Mouse (Mus musculus) C2C12 (cell line): ENCODE data around the gene Dydc2. TPM values are rescaled to one million over a fixed set of nuclear protein-coding genes. Genes with fewer than 3 reads are reported as not detected.

ENCODE experiments used
- H3K27me3 ChIP-seq: one replicate; pipeline ENCODE4 v1.6.1; 2011; ENCODE audit not compliant: control insufficient read depth, insufficient read depth, insufficient read length
- H3K36me3 ChIP-seq: one replicate; pipeline ENCODE4 v1.6.1; 2011; ENCODE audit not compliant: control insufficient read depth, insufficient read depth
- H3K4me3 ChIP-seq: one replicate; pipeline ENCODE4 v1.5.1; 2011; ENCODE audit warnings: mild to moderate bottlenecking, control low read depth; ENCODE audit not compliant: poor library complexity, insufficient read depth, severe bottlenecking
- H3K79me2 ChIP-seq: one replicate; pipeline ENCODE4 v1.6.1; 2011; ENCODE audit not compliant: control insufficient read depth, insufficient read depth
- H3K79me3 ChIP-seq: one replicate; pipeline ENCODE4 v1.6.1; 2011; ENCODE audit warnings: low read depth, control low read depth
- H3ac ChIP-seq: one replicate; pipeline ENCODE3; 2011; ENCODE audit warnings: low read depth; ENCODE audit not compliant: control insufficient read depth, insufficient read length
- CEBPB ChIP-seq: IDR thresholded peaks from one replicate; pipeline ENCODE4 v1.6.1; 2011; ENCODE audit warnings: low read depth, mild to moderate bottlenecking, control low read depth, moderate library complexity
- CTCF ChIP-seq: IDR thresholded peaks from one replicate; pipeline ENCODE4 v1.5.1; 2011; ENCODE audit not compliant: control insufficient read depth, insufficient read depth, insufficient read length
- FOSL1 ChIP-seq: IDR thresholded peaks from one replicate; pipeline ENCODE4 v1.8.0; 2011; ENCODE audit warnings: mild to moderate bottlenecking, low read length; ENCODE audit not compliant: poor library complexity, insufficient read depth, severe bottlenecking
- MAX ChIP-seq: IDR thresholded peaks from one replicate; pipeline ENCODE4 v1.6.1; 2011; ENCODE audit warnings: mild to moderate bottlenecking, control low read depth
- MYOD1 ChIP-seq: IDR thresholded peaks from one replicate; pipeline ENCODE4 v1.6.1; 2011; ENCODE audit warnings: low read depth; ENCODE audit not compliant: control insufficient read depth, insufficient read length
- MYOG ChIP-seq: IDR thresholded peaks from one replicate; pipeline ENCODE4 v1.6.1; 2011; ENCODE audit not compliant: control insufficient read depth, insufficient read length; ENCODE audit errors: extremely low read depth
- USF1 ChIP-seq: IDR thresholded peaks from one replicate; pipeline ENCODE4 v1.6.1; 2011; ENCODE audit warnings: low read depth, mild to moderate bottlenecking, control low read depth, moderate library complexity
- polyA plus RNA-seq: library from polyadenylated mRNA; unstranded; fragments of >200 nt; fragmentation: generic; extraction: Trizol; gene quantifications from one replicate; pipeline ENCODE4 v1.2.1, GENCODE M21; 2012; ENCODE audit warnings: missing spikeins

The Dydc2 gene
- polyA plus RNA-seq, 1 experiment, result 0.07 TPM

DNA sequence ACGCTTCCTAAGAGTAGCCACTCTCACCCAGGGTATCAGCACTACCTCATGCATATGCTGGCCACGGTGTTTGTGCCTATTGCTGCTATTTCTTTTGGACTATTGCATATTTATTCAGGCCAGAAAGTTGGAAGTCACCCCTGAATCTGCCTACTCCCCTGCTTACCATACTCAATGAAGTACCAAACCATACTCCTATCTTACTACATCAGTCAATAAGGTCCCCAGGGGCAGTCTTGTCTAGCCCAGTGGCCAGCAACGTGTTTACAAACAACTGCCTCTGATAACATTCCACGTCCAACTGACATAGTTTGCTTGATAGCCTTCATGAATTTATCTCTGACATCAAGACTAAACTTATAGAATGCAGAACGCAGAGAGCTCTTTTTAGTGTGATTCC lies 32.2 kb upstream of the Dydc2 start:
- Histone ChIP-seq H3K27me3 (no peaks in the 10 kb centered on the region), H3K4me3 (no peak overlapping the region), H3ac (no peak overlapping the region), H3K36me3 (no peaks in the 10 kb centered on the region), H3K79me3 (no peaks in the 10 kb centered on the region), H3K79me2 (no peaks in the 10 kb centered on the region)
- TF ChIP-seq FOSL1, result no peak
- no peak for TF ChIP-seq MYOD1
- no peak for TF ChIP-seq USF1
- no peak for TF ChIP-seq CTCF
- no peak for TF ChIP-seq MAX
- no peak for TF ChIP-seq CEBPB
- TF ChIP-seq MYOG, result no peak

DNA sequence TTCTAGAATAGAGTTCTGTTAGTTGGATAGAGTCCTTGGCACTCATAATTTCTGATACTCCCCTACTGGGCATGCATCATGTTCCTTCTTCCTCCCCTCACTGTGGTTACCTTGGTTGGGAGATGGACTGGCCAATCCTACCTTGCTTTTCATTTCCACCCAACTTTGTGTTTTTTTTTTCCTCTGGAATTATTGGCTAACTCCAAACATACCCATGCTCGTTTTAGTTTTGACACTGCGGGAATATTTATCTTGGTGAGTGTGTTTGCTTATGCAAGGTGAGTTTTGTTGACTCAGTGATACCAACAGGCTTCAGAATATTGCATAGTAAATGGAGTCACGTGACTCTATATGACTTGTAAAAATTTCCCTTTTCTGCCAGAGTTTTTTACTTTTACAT lies 31.7 kb upstream of the Dydc2 start:
- no peaks in the 10 kb centered on the region for H3K27me3 ChIP-seq
- no peak for TF ChIP-seq FOSL1
- no peak for TF ChIP-seq CEBPB
- peak; percentile 30 for TF ChIP-seq USF1
- H3K79me3 ChIP-seq, result no peaks in the 10 kb centered on the region
- H3K4me3 ChIP-seq, result no peak overlapping the region
- H3K36me3 ChIP-seq, result no peaks in the 10 kb centered on the region
- no peak overlapping the region for H3ac ChIP-seq
- no peaks in the 10 kb centered on the region for H3K79me2 ChIP-seq

DNA sequence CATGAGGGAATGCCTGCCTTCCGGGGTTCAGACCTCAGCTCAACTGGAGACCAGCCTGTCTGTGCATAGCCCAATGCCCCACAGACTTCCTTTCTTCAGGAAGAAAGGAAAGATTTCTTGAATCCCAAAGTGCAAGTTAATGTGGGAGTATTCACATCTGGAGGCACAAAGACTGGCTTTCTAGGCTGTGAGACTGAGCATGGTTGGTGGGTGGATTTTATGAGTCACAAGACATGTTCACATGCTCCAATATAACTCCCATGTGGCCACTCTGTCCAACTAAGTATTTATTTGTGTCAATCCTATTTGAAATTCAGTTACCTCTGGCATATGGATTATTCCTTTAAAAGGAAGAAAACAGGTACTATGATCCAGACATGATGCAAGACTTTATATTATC lies 29.7 kb upstream of the Dydc2 start:
- Histone ChIP-seq H3K79me3 (no peaks in the 10 kb centered on the region), H3K27me3 (no peaks in the 10 kb centered on the region), H3ac (no peak overlapping the region), H3K79me2 (no peaks in the 10 kb centered on the region), H3K4me3 (no peak overlapping the region), H3K36me3 (no peaks in the 10 kb centered on the region)
- no peak for TF ChIP-seq USF1
- no peak for TF ChIP-seq CTCF
- TF ChIP-seq CEBPB, result no peak
- no peak for TF ChIP-seq MYOD1
- no peak for TF ChIP-seq MYOG
- no peak for TF ChIP-seq FOSL1
- no peak for TF ChIP-seq MAX

DNA sequence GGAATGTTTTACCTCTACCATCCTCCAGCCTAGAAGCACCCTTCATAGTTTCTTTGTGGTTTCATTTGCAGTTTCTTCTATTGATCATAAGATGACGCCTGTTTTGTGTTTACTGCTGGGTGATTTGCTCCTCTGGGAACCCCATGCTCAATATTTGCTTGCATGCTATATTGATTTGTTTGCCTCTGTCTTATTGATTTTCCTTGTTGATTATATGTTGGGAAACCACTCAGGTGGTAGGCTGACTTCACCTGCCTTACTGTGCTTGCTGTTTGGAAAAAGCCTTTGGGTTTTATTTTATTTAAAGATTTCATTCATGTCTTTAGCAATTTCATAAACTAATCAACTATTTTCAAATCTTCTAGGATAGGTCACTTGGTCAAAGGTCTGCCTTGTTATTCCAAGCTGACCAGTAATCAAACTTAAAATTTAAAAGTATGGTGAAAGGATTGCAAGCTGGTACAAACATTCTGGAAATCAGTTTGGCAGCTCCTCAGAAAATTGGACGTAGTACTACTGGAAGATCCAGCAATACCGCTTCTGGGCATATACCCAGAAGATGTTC lies 27.4 kb upstream of the Dydc2 start:
- H3K4me3 ChIP-seq, result no peak overlapping the region
- no peak for TF ChIP-seq CTCF
- no peak for TF ChIP-seq CEBPB
- no peak for TF ChIP-seq FOSL1
- no peaks in the 10 kb centered on the region for H3K27me3 ChIP-seq
- no peaks in the 10 kb centered on the region for H3K79me3 ChIP-seq
- H3K36me3 ChIP-seq, result no peaks in the 10 kb centered on the region
- no peaks in the 10 kb centered on the region for H3K79me2 ChIP-seq
- no peak overlapping the region for H3ac ChIP-seq

DNA sequence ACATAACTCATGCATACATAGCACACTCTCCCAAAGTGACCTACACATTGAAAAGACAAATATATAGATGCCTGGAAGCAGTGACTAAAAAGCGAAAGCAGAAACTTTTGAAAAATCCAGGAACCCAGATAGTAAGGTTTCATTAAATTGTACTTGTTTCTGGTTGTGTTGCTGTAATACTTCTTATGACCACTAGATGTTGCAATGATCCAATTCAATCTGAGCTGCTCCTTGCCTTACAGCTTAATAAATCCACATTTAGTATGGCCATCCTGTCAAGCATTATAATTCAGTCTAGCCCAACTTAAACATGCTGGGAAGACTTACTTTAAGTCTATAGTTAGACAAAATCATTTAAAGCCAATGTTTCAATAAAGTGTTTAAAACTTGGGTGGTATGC lies 25.1 kb upstream of the Dydc2 start:
- Histone ChIP-seq H3ac (no peak overlapping the region), H3K4me3 (no peak overlapping the region), H3K27me3 (peaks cover 3% of the 10 kb centered on the region), H3K79me2 (no peaks in the 10 kb centered on the region), H3K79me3 (no peaks in the 10 kb centered on the region), H3K36me3 (no peaks in the 10 kb centered on the region)
- TF ChIP-seq CEBPB, result no peak
- TF ChIP-seq MYOG, result no peak
- no peak for TF ChIP-seq USF1
- no peak for TF ChIP-seq MAX
- TF ChIP-seq MYOD1, result no peak
- TF ChIP-seq CTCF, result no peak

DNA sequence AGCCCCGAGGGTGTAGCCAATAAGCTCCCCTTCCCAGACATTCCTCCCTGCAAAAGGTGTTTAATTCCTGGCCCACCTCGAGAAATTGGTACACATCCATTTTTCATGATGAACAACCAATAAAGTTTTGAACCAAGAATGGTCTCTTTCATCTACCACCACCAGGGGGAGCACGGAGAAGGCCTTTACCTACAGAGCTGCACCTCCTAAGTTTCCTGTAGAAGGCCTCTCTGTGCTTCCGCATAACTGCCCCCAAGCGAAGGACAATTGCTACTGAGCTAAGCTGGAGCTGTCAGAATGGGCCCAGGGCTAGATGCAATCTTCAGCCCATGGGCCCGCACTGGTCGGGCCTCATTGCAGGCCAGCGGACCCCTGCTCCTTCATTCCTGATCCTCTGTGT lies 21.8 kb upstream of the Dydc2 start:
- peaks cover 3% of the 10 kb centered on the region for H3K27me3 ChIP-seq
- no peaks in the 10 kb centered on the region for H3K79me2 ChIP-seq
- H3K79me3 ChIP-seq, result no peaks in the 10 kb centered on the region
- TF ChIP-seq CTCF, result no peak
- no peak for TF ChIP-seq MYOD1
- no peak for TF ChIP-seq FOSL1
- no peak for TF ChIP-seq MAX
- TF ChIP-seq MYOG, result no peak
- TF ChIP-seq CEBPB, result no peak
- TF ChIP-seq USF1, result no peak
- H3ac ChIP-seq, result no peak overlapping the region
- no peak overlapping the region for H3K4me3 ChIP-seq
- H3K36me3 ChIP-seq, result no peaks in the 10 kb centered on the region
